Mouse (Mus musculus): Measurements from ENCODE around the gene Colq.

Colq gene

DNA sequence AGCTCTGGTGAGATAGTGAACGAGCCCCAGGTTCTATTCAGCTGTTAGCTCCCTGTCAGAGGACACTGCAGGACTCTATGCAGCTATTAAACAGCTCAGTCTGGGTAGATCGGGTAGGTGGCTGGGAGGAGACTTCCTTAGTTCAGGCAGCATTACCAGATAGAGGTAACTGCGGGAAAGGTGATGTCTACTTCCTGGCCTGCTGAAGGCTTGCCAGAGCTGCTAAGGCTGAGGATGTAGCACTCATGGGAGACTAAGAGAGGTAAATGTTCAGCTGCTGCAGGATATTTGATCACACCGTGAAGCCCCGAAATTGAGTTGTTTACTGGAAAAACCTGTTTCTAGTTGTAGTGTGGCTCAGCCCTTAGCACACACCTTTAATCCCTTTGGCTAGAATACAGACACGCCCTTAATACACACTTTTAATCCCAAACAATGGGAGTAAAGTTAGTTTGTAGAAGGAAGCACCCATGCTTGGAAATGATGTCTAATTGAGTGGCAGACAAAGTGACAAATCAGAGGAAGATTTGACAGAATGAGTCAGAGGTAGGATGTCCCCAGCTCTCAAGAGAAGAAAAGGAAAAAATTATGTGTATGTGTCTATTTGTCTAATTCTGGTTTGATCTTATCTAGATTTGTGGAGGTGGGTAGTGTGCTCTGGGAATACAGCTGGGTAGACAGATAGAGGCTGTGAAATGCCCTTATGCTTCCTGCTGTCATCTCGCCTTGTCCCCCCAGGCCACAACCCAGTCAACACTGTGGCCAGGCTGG lies 65.9 kb downstream of the Colq start:
- peak; percentile 67 for DNase-seq (ENCODE audit: low read depth)

DNA sequence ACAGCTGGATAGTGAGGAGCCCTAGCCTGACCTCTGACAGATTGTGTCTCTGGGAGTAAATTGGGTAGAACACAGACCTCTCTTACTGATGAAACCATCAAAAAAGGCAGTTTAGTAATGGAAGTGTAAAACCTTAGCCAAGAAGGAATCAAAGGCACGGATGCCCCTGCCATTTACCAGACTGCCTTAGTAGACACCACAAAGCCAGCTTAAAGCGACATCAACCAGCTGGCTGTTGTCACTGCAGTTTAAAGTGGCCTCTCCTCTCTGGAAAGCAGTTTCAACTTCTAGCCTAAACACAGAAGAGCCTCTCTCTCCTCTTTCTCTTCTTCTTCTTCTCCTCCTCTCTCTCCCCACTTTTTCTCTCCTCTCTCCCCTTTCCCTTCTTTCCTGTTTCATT lies 69.8 kb downstream of the Colq start:
- no peak for DNase-seq (ENCODE audit: low read depth)

DNA sequence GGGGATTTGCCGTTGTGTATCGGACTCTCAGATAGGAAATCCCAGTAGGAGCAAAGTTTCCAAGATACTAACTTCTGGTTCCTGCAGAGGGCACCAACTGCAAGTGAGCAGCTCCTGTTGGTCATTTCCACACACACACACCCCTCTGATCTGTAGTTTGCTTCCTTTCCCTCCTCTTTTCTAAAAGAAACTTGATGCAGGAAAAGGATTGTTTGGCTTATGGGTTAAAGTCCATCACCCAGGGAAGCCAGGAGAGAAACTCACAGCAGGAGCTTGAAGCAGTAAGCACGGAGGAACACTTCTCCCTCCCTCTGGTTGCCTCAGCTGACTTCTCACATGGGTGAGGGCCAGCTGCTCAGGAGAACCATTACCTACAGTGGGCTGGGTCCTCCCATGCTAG lies 72.0 kb downstream of the Colq start:
- no peak for DNase-seq (ENCODE audit: low read depth)

DNA sequence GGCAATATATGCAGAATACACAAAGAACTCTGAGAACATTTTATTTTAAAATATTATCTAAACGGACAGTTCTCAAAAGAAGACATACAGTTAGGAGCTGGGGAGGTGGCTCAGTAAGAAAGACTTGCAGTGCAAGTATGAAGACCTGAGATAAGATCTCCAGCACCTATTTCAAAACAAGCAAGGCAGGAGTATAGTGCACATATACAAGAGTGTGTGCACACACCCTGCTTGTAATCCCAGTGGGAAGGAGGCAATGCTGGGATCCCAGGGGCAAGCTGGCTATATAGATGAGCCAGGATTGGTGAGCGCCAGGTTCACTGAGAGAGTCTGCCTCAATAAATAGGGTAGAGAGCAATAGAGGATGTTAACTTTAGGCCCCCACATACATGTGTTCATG lies 75.2 kb downstream of the Colq start:
- no peak for DNase-seq (ENCODE audit: low read depth)

DNA sequence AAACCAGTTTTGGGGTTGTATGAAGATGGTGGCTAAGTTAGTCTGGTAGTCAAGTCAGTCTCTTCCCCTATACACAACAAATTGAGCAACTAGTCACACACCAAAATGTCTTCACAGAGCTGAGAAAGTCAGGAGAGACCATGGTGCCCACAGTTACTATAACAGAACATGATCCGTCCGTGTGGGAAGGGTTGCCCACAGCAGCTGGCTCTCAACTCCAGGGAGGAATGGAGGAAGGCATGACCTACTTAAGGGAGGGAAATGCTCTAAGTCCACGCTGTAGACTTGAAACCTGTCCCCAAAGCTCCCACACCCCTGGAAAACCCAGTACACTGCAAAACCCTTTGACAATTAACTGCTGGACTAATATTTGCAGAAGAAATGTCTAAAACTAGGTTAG lies 80.8 kb downstream of the Colq start:
- no peak for DNase-seq (ENCODE audit: low read depth)

DNA sequence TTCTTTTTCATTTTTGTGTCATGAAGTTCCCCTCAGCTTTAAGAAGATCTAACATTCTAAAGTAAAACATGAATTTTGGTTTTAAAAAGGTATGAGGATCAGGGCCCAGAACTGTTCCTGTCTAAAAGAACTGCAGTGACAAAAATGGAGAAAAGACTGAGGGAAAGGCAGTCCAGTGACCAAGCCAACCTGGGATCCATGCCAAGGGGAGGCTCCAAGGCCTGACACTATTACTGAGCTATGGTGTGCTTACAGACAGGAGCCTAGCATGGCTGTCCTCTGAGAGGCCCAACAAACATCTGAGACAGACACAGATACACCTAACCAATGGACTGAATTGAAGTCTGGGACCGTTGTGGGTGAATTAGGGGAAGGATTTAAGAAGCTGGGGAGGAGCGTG lies 81.2 kb downstream of the Colq start:
- DNase-seq (ENCODE audit: low read depth) = no peak

DNA sequence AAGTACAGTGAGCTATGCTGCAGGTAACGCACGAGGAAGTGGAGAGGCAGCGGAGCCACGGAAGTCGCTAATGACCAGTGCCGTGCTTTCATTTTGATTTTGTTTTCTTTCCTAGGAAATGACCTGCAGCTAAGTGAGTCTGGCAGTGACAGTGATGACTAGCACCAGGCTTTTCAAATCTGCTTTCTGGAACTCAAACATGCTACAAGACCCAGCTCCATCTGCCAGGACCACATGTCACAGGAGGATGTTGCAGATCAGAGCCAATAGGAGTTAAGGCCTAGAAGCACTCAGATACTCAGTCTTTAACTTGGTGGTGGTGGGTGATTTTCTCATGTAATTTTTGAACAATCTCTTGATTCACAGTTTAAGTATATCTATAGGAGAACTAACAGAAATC lies 84.7 kb downstream of the Colq start:
- DNase-seq (ENCODE audit: low read depth) = no peak

DNA sequence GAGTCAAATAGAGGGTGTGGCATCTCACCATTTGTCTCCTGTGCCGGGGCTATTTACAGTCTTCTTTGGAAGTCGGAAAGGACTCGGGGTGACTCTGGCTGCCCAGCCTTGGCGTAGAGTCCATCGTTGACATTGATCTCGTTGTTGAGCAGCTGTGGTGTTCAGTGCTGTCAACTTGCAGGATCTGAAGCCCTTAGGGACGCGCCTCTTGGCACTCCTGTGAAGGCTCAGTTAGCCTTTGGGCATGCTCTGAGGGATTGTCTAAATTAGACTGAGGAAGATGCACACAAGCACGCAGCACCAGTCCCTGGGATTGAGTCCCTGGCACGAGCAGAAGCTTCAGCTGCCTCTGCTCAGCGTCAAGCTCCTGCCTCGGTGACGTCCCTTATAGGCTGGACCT lies 87.7 kb downstream of the Colq start:
- no peak for DNase-seq (ENCODE audit: low read depth)

DNA sequence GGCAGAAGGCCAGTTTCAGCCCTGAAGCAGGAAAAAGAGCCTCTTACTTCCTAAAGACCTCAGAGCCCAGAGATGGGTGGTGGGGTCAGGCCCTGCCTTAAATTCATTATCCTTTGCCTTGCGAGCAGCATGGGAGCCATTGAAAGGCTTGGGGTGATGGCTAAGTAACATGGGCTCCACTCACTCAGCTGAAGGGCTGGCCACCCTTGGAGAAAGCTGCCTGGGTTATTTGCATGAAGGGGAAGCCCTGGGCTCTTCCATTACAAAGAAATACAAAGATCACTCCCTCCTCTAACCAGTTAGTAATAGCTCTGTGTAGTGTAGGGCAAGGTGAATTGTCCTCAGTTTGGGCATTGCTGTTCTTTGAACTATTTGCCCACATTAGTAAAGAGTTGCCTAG lies 91.6 kb downstream of the Colq start:
- DNase-seq (ENCODE audit: low read depth) = no peak

DNA sequence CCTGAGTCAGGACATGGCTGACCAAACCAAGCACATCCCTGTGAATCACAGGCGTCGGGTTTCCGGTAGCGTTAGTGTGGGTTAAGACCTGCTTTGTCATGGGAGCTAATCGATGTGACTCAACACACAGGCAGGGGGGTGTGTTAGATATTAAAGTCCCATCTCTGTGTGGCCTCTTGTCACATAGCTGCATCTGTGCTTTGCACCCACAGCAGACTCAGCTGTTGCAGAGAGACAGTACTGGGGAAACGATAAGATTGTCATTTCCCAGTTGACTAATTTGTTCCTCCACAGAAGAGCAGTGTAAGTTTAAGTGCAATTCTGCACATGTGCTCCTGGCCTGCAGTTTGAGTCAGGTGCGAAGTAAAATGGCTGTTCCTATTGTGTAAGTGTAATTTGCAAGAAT lies 94.9 kb downstream of the Colq start:
- peak; percentile 58 for DNase-seq (ENCODE audit: low read depth)

DNA sequence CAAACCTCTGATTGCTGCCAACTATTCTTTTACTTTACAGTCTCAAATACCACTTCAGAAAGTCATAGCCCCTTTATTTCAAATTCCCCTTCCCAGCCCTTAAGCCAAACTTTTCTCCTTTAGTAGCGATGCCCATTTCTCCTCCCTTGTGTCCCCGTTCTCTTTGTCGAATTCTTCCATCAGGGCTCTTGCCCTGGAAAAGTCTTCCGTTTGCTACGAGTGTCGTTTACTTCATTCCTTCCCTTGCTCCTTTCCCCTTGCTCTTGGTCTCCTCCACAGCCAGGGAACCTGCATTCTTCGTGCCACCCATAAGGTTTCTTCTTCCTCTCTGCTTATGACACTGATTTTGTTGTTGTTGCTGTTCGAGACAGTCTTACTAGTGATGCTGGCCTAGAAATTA lies 95.6 kb downstream of the Colq start:
- DNase-seq (ENCODE audit: low read depth) = peak; percentile 44

DNA sequence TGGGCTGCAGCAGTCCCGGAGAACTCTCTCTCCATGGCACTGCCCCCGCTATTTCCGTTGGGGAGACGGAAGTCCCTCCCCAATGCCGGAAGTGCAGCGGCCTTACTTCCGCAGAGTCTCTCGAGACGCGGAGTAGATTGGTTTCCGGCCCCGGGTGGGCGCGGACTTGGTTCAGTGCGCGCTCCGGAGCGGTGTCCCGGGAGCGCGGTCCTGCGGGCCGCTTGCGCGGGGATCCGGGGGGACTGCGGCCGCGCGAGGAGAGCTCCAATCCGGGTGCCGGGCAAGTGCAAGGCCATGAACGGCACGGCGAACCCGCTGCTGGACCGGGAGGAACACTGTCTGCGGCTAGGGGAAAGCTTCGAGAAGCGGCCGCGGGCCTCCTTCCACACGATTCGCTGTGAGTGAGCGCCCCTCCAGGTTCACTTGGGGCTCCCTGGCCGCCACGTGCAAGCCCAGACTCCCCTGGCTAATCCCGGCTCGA lies 96.1 kb downstream of the Colq start, which contains the start of gene Mettl6:
Gene Mettl6, minus strand, starts transcription at position 66 of the 481 bp plus-strand sequence.
- peak; percentile 97 for DNase-seq (ENCODE audit: low read depth)

DNA sequence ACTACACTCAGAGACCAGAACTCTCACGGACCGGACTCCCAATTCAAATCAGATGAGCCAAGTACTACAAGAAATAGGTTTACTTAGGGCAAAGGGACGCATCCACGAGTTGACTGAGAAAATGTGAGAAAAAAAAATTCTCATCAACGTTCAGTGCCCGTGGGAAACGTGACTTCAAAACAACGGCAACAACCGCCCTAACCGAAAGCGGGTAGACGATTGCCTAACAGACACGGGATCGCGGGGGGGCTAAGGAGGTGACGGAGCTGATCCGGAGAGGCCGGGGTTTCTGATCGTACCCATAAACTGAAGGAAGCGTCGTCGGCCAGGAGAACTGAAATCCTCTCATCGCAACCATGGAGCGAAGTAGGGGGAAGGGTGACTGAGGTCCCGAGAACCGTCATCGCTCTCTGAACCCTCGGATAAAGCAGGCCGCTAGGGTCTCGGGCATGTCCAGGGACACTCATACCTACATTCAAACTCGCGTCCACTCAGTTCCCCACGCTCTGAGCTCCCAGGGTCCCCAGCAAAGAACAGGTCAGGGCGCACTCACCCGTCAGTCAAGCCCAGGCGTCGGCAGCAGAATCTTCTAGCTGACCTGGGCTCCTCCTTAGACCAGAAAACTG lies 96.7 kb downstream of the Colq start, which contains the start of gene Eaf1:
Gene Eaf1, plus strand, starts transcription at position 51 of the 626 bp plus-strand sequence.
- DNase-seq (ENCODE audit: low read depth) = peak; percentile 84

DNA sequence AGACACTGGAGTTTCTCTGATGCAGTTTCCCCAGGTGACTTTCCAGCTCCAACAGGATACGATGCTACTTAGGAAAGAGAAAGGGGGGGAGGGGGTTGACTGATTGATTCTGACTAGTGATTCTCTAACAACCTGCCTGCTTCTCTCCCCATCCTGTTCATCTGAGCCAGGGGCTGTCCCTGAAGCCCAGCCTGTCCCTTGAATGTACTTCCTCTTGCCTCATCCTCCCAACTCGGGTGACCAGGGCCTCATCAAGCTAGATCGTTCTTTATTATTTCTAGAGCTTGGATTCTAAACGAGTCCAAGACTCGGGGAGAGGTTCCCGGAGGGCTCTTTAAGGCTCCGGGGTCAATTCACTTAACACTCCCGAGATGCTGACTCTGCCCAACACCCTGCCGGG lies 97.2 kb downstream of the Colq start:
- DNase-seq (ENCODE audit: low read depth) = peak; percentile 64

DNA sequence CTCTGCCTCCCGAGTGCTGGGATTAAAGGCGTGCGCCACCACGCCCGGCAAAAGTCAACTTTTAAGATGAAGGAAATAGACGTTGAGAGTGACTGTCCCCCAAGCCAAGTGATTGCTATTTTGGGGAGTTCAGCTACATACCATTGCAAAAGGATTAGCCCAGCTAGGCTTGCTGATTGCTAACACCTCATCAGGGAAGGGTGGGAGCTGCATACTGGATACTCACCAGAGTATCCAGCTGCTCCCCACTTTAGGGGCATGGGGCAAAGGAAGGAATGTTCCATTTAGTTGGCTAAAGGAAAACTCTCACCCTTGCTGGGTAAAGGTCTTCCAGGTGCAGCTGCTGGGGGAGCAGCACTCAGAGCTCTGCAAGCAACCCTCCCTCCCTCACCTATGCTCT lies 103.1 kb downstream of the Colq start:
- no peak for DNase-seq (ENCODE audit: low read depth)

DNA sequence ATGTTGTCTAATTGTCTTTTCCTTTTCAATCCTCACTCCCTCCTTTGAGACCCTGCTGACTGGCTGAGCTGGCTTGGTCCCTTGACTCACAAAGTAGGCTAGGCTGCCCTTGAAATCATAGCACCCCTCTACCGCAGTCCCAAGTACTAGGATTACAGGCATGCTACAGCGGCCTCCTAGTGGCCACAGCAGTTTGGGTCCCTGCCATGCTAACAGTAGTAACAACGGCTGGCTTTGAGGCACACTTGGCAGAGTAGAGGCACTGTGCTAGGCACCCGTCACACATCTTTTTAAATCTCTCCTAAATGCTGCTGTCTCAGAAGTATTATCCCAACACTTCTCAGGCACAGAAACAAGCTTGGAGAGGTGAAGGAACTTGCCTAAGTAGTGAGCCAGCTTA lies 104.7 kb downstream of the Colq start:
- DNase-seq (ENCODE audit: low read depth) = no peak

DNA sequence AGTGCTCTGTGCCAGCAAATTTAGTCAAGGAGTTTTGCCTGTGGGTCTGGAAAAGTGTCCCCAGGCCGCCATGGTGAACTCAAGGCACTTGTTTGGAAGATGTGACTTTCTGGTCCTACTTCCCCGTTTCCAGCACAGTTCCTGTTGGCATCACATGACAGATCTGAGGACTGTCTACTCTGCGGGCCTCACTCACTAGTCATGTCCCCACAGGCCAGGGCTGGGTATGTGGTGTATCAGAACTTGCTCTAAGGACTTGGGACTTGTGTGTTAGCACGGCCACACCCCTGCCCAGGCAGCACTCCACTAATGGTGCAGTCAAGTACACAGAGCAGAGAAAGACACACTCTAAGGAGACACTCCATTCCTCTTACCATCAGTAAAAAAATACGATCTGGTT lies 108.7 kb downstream of the Colq start:
- no peak for DNase-seq (ENCODE audit: low read depth)

DNA sequence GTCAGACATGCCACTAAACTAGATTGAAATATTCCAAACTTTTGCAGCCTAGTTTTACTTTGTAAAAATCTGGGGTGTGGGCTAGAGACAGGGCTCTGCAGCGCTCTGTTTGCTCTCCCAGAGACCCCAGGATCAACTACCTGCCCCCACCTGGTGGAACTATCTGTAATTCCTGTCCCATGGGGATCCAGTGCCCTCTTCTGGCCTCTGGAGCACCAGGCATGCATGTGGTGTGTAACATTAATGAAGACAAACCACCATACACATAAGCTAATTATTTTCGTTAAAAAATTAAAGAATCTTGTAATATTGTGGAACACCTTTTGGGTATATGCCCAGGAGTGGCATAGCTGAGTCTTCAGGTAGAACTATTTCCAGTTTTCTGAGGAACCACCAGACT lies 117.8 kb downstream of the Colq start:
- no peak for DNase-seq (ENCODE audit: low read depth)
